Comparison of ENCODE assay signal across 14 mouse cellular contexts in genomic region chr12:106130071-106130676, GRCm38 (mm10).
A peak's percentile ranks its signal among the peaks of the same experiment; 100 is the strongest.
DNase-seq lines count a peak whose midpoint lies in the region; ATAC-seq and TF ChIP-seq lines count a peak whose summit lies in the region.
"Had no signal": no experiment of that assay in that cellular context is flagged by ENCODE, and none has a peak within 500 bp of the region (broad histone marks: within the 10 kb centered on the region; RNA-seq: fewer than 3 reads in every experiment).

No protein-coding gene starts in this region.

- H3K4me2 ChIP-seq in midbrain, embryonic 12.5 days (replicated peaks), result no peak overlapping the region
- H3K4me2 ChIP-seq: heart, embryonic 12.5 days had no signal

- H3K4me1 ChIP-seq in midbrain, embryonic 12.5 days, result no peaks in the 10 kb centered on the region; the same call in 1 of the 2 replicates

- H3K9me3 ChIP-seq in midbrain, embryonic 12.5 days, result no peaks in the 10 kb centered on the region

- no peak overlapping the region for H3K4me3 ChIP-seq in midbrain, embryonic 12.5 days
- H3K4me3 ChIP-seq: heart, embryonic 12.5 days; myocyte had no signal

- 0 out of 2 replicates have a peak overlapping the region, but pooled peaks have one; percentile 30 for H3K27ac ChIP-seq in midbrain, embryonic 12.5 days (replicated peaks)

- H3K9ac ChIP-seq in midbrain, embryonic 12.5 days (replicated peaks), result no peak overlapping the region
- H3K9ac ChIP-seq: heart, embryonic 12.5 days had no signal

- WGBS in midbrain, embryonic 12.5 days, result 90% methylated on average over 11 of the region's 11 CpGs

- peak; percentile 65 to 70 for DNase-seq in cerebellum, postnatal 14 days
- no peak for DNase-seq in cerebellum, adult 9-11 months
- peak; percentile 22 to 27 for DNase-seq in layer of hippocampus, postnatal 36 days
- DNase-seq in layer of hippocampus, adult 8-10 months (ENCODE audit: low spot score in 2 of 2), result no peak
- DNase-seq in brain, embryonic 14.5 days (ENCODE audit: low read depth), result peak; percentile 73
- DNase-seq in c-Kit-positive CD71-positive TER-119-positive erythroid progenitor cells, embryonic 14.5 days (ENCODE audit: low spot score), result no peak
- DNase-seq in adrenal gland, postnatal 10 days, result no peak
- DNase-seq: cerebellum, adult 9-10 months; gastrocnemius, postnatal 25 days; kidney, adult 9 months; lung, adult 2 months had no signal

- no peak for TF ChIP-seq POLR2A in brain, embryonic 14.5 days (IDR thresholded peaks at IDR 0.05; ENCODE audit: borderline replicate concordance, extremely low read depth, insufficient read depth, insufficient read length, poor library complexity, severe bottlenecking)

- no peaks in the 10 kb centered on the region for H3K36me3 ChIP-seq in midbrain, embryonic 12.5 days
- H3K36me3 ChIP-seq: heart, embryonic 12.5 days had no signal

- no peak for ATAC-seq in midbrain, embryonic 12.5 days (ENCODE audit: low FRiP score, low read depth)

- TF ChIP-seq CTCF in brain, embryonic 14.5 days (IDR thresholded peaks at IDR 0.05; ENCODE audit: borderline replicate concordance, extremely low read depth, insufficient read depth, insufficient read length), result no peak

- H3K27me3 ChIP-seq in midbrain, embryonic 12.5 days, result no peaks in the 10 kb centered on the region
- H3K27me3 ChIP-seq: heart, embryonic 12.5 days had no signal

Comparison
In these comparisons a context has a peak if more than half of its experiments do, and no peak if none do; other contexts are left out.
1. DNase-seq: peak in cerebellum, postnatal 14 days (2 of 2), layer of hippocampus, postnatal 36 days (2 of 2) and brain, embryonic 14.5 days (single experiment); none in cerebellum, adult 9-11 months (single experiment), layer of hippocampus, adult 8-10 months (0 of 2), c-Kit-positive CD71-positive TER-119-positive erythroid progenitor cells, embryonic 14.5 days (single experiment) and adrenal gland, postnatal 10 days (single experiment).